Comparison of ENCODE assay signal across 8 mouse cellular contexts in the genomic region with DNA sequence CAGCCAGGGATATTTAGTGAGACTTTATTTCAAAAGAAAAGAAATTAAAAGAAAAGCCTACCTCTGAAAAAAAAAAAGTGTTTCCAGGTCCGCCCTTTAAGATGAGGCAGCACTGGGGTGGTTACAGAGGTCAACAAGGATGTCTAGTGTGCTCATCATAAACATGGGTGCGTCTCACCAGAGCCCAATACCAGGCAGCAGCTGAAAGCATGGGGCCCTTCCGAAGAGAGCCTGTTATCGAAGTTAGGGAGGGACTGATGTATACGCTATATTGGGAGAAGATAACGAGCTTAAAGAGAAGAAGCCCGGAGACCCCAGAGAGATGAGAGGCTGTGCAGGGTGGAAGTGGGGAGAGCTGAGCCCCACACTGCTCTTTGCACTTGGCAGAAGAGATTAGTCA. TPM values are rescaled to one million over a fixed set of nuclear protein-coding genes. Genes with fewer than 3 reads are reported as not detected.
DNase-seq lines count a peak whose midpoint lies in the region; ATAC-seq and TF ChIP-seq lines count a peak whose summit lies in the region.

No protein-coding gene starts in this region.

- intact Hi-C loops in heart, postnatal 36 days (cut with DNase I), result no loop called here

- H3K79me3 ChIP-seq in C2C12 (ENCODE audit: low read depth), result peaks cover 73% of the 10 kb centered on the region

- TF ChIP-seq CTCF in C2C12 (IDR thresholded peaks at IDR 0.05; ENCODE audit: control insufficient read depth, insufficient read depth, insufficient read length), result no peak

- H3K27me3 ChIP-seq in heart, embryonic 12.5 days (replicated peaks), result no peaks in the 10 kb centered on the region
- no peaks in the 10 kb centered on the region for H3K27me3 ChIP-seq in C2C12 (ENCODE audit: control insufficient read depth, insufficient read depth, insufficient read length)
- no peaks in the 10 kb centered on the region for H3K27me3 ChIP-seq in embryonic facial prominence, embryonic 14.5 days (replicated peaks; ENCODE audit: control insufficient read depth, insufficient read depth, low read length)
- no peaks in the 10 kb centered on the region for H3K27me3 ChIP-seq in liver, embryonic 15.5 days

- H3K79me2 ChIP-seq in C2C12 (ENCODE audit: control insufficient read depth, insufficient read depth), result peaks cover 78% of the 10 kb centered on the region

- peaks cover 58% of the 10 kb centered on the region for H3K4me1 ChIP-seq in heart, embryonic 12.5 days (replicated peaks)
- peaks cover 32% of the 10 kb centered on the region for H3K4me1 ChIP-seq in embryonic facial prominence, embryonic 14.5 days (ENCODE audit: control insufficient read depth, insufficient read depth, low read length)
- H3K4me1 ChIP-seq in liver, embryonic 15.5 days (replicated peaks), result peaks cover 66% of the 10 kb centered on the region

- no peak for ATAC-seq in heart, embryonic 12.5 days (ENCODE audit: insufficient number of reproducible peaks, low FRiP score)
- ATAC-seq in embryonic facial prominence, embryonic 14.5 days (ENCODE audit: low read depth), result no peak
- peak; percentile 47 for ATAC-seq in liver, embryonic 15.5 days (ENCODE audit: insufficient read depth)

- H3K4me3 ChIP-seq in heart, embryonic 12.5 days, result peak overlapping the region; percentile 95
- H3K4me3 ChIP-seq in C2C12 (ENCODE audit: insufficient read depth, poor library complexity, severe bottlenecking), result peak overlapping the region; percentile 21
- no peak overlapping the region; the same call in 1 of the 2 replicates for H3K4me3 ChIP-seq in embryonic facial prominence, embryonic 14.5 days (ENCODE audit: low read depth, low read length)
- peak overlapping the region; percentile 92 for H3K4me3 ChIP-seq in liver, embryonic 15.5 days (replicated peaks)

- peak overlapping the region; percentile 93 for H3K27ac ChIP-seq in heart, embryonic 12.5 days (ENCODE audit: poor library complexity, severe bottlenecking)
- no peak overlapping the region for H3K27ac ChIP-seq in embryonic facial prominence, embryonic 14.5 days (replicated peaks; ENCODE audit: low read depth, low read length)
- H3K27ac ChIP-seq in liver, embryonic 15.5 days (replicated peaks), result peak overlapping the region; percentile 96

- DNase-seq in heart, postnatal 36 days, result no peak
- DNase-seq in embryonic facial prominence, embryonic 14.5 days (ENCODE audit: low spot score), result no peak
- no peak for DNase-seq in cerebellum, adult 18-20 months
- DNase-seq in gastrocnemius, adult 18-20 months (ENCODE audit: low spot score), result no peak
- DNase-seq in urinary bladder, postnatal 36 days (ENCODE audit: low spot score in 2 of 2), result no peak

- H3K9ac ChIP-seq in heart, embryonic 12.5 days, result peak overlapping the region; percentile 59
- H3K9ac ChIP-seq in embryonic facial prominence, embryonic 14.5 days (ENCODE audit: low read depth, low read length), result 0 out of 2 replicates have a peak overlapping the region, but pooled peaks have one; percentile 34
- peak overlapping the region; percentile 93 for H3K9ac ChIP-seq in liver, embryonic 15.5 days

- H3K9me3 ChIP-seq in heart, embryonic 12.5 days (replicated peaks), result no peaks in the 10 kb centered on the region
- no peaks in the 10 kb centered on the region for H3K9me3 ChIP-seq in embryonic facial prominence, embryonic 14.5 days (ENCODE audit: control insufficient read depth, low read length)
- H3K9me3 ChIP-seq in liver, embryonic 15.5 days (replicated peaks), result no peaks in the 10 kb centered on the region

- H3K4me2 ChIP-seq in heart, embryonic 12.5 days, result peak overlapping the region; percentile 91
- H3K4me2 ChIP-seq in embryonic facial prominence, embryonic 14.5 days (ENCODE audit: low read depth, low read length), result peak overlapping the region; percentile 90
- H3K4me2 ChIP-seq in liver, embryonic 15.5 days, result peak overlapping the region; percentile 85

- H3K36me3 ChIP-seq in heart, embryonic 12.5 days, result no peaks in the 10 kb centered on the region
- peaks cover 6% of the 10 kb centered on the region for H3K36me3 ChIP-seq in C2C12 (ENCODE audit: control insufficient read depth, insufficient read depth)
- H3K36me3 ChIP-seq in embryonic facial prominence, embryonic 14.5 days (ENCODE audit: control insufficient read depth, insufficient read depth, low read length), result 0 out of 2 replicates have a peak, but pooled peaks cover 6% of the 10 kb centered on the region
- peaks cover 3% of the 10 kb centered on the region; the same call in 1 of the 2 replicates for H3K36me3 ChIP-seq in liver, embryonic 15.5 days (replicated peaks)

- 7% methylated on average over 7 of the region's 7 CpGs for WGBS in heart, embryonic 12.5 days
- 56% methylated on average over 7 of the region's 7 CpGs for WGBS in embryonic facial prominence, embryonic 14.5 days
- WGBS in liver, embryonic 15.5 days (ENCODE audit: insufficient replicate concordance), result 6% methylated on average over 7 of the region's 7 CpGs

- H3ac ChIP-seq in C2C12 (ENCODE audit: control insufficient read depth, insufficient read length, low read depth), result peak overlapping the region; percentile 12

TF ChIP-seq in C2C12, 6 proteins besides CTCF, POLR2A, EP300 and RAD21:
- TF ChIP-seq FOSL1 (IDR thresholded peaks at IDR 0.05; ENCODE audit: insufficient read depth, low read length, poor library complexity, severe bottlenecking) (no peak), USF1 (IDR thresholded peaks at IDR 0.05; ENCODE audit: low read depth) (no peak), MAX (IDR thresholded peaks at IDR 0.05) (no peak), MYOG (IDR thresholded peaks at IDR 0.05; ENCODE audit: control insufficient read depth, extremely low read depth, insufficient read length) (no peak), CEBPB (IDR thresholded peaks at IDR 0.05; ENCODE audit: low read depth) (no peak), MYOD1 (IDR thresholded peaks at IDR 0.05; ENCODE audit: control insufficient read depth, insufficient read length, low read depth) (no peak)

RNA-seq across cellular contexts. Expression of a gene that starts 3.3 kb away (rescaled TPM):
- 478 and 484 TPM in 2 replicates for polyA plus RNA-seq in heart, embryonic 12.5 days (2016; fragmentation: Nextera tagmentation; extraction: Ambion mirVana)
- total RNA-seq in heart, postnatal 36 days (2021), result 100 to 1,000 TPM; 135 to 140 TPM
- polyA plus RNA-seq in C2C12 (2012; fragmentation: generic; extraction: Trizol), result 281 TPM
- 341 and 347 TPM in 2 replicates for polyA plus RNA-seq in embryonic facial prominence, embryonic 14.5 days (2014; fragmentation: Nextera tagmentation; extraction: Ambion mirVana)
- polyA plus RNA-seq in liver, embryonic 15.5 days (2015; fragmentation: Nextera tagmentation; extraction: Ambion mirVana), result 176 and 191 TPM in 2 replicates
- 10 to 100 TPM; 71.0 to 82.9 TPM for total RNA-seq in gastrocnemius, adult 18-20 months (2021)

RNA-seq across cellular contexts. Expression of a gene that starts 39.2 kb away (rescaled TPM):
- polyA plus RNA-seq in heart, embryonic 12.5 days (2016; fragmentation: Nextera tagmentation; extraction: Ambion mirVana), result 0.37 and 0.41 TPM in 2 replicates
- total RNA-seq in heart, postnatal 36 days (2021), result not detected
- polyA plus RNA-seq in C2C12 (2012; fragmentation: generic; extraction: Trizol), result not detected
- polyA plus RNA-seq in embryonic facial prominence, embryonic 14.5 days (2014; fragmentation: Nextera tagmentation; extraction: Ambion mirVana), result 0.20 and 0.21 TPM in 2 replicates
- 0.29 and 0.68 TPM in 2 replicates for polyA plus RNA-seq in liver, embryonic 15.5 days (2015; fragmentation: Nextera tagmentation; extraction: Ambion mirVana)
- total RNA-seq in gastrocnemius, adult 18-20 months (2021), result not detected

RNA-seq across cellular contexts. Expression of a gene that starts 44.7 kb away (rescaled TPM):
- polyA plus RNA-seq in heart, embryonic 12.5 days (2016; fragmentation: Nextera tagmentation; extraction: Ambion mirVana), result not detected in 2 replicates
- not detected for total RNA-seq in heart, postnatal 36 days (2021)
- polyA plus RNA-seq in C2C12 (2012; fragmentation: generic; extraction: Trizol), result not detected
- not detected in 2 replicates for polyA plus RNA-seq in embryonic facial prominence, embryonic 14.5 days (2014; fragmentation: Nextera tagmentation; extraction: Ambion mirVana)
- polyA plus RNA-seq in liver, embryonic 15.5 days (2015; fragmentation: Nextera tagmentation; extraction: Ambion mirVana), result not detected in 2 replicates
- not detected for total RNA-seq in gastrocnemius, adult 18-20 months (2021)

RNA-seq across cellular contexts. Expression of a gene that starts 45.4 kb away (rescaled TPM):
- 169 and 171 TPM in 2 replicates for polyA plus RNA-seq in heart, embryonic 12.5 days (2016; fragmentation: Nextera tagmentation; extraction: Ambion mirVana)
- total RNA-seq in heart, postnatal 36 days (2021), result 100 to 1,000 TPM; 102 to 104 TPM
- 123 TPM for polyA plus RNA-seq in C2C12 (2012; fragmentation: generic; extraction: Trizol)
- polyA plus RNA-seq in embryonic facial prominence, embryonic 14.5 days (2014; fragmentation: Nextera tagmentation; extraction: Ambion mirVana), result 214 and 224 TPM in 2 replicates
- 93.1 and 113 TPM in 2 replicates for polyA plus RNA-seq in liver, embryonic 15.5 days (2015; fragmentation: Nextera tagmentation; extraction: Ambion mirVana)
- total RNA-seq in gastrocnemius, adult 18-20 months (2021), result 10 to 100 TPM; 74.4 to 77.1 TPM

RNA-seq across cellular contexts. Expression of a gene that starts 45.6 kb away (rescaled TPM):
- 215 and 216 TPM in 2 replicates for polyA plus RNA-seq in heart, embryonic 12.5 days (2016; fragmentation: Nextera tagmentation; extraction: Ambion mirVana)
- total RNA-seq in heart, postnatal 36 days (2021), result 100 to 1,000 TPM; 145 to 159 TPM
- polyA plus RNA-seq in C2C12 (2012; fragmentation: generic; extraction: Trizol), result 68.0 TPM
- 119 and 133 TPM in 2 replicates for polyA plus RNA-seq in embryonic facial prominence, embryonic 14.5 days (2014; fragmentation: Nextera tagmentation; extraction: Ambion mirVana)
- 32.0 and 34.7 TPM in 2 replicates for polyA plus RNA-seq in liver, embryonic 15.5 days (2015; fragmentation: Nextera tagmentation; extraction: Ambion mirVana)
- total RNA-seq in gastrocnemius, adult 18-20 months (2021), result 10 to 100 TPM; 54.0 to 63.3 TPM

Comparison
In these comparisons a context has a peak if more than half of its experiments do, and no peak if none do; other contexts are left out.
1. H3K9ac ChIP-seq: peak in every context shown above with its lines; median percentile 93 in liver, embryonic 15.5 days; 59 in heart, embryonic 12.5 days; 34 in embryonic facial prominence, embryonic 14.5 days.